In genomic region chr11:49243727-49244594, GRCm38 (mm10) we compare ENCODE assay signal across 8 mouse cellular contexts. TPM values are rescaled to one million over a fixed set of nuclear protein-coding genes. Genes with fewer than 3 reads are reported as not detected.
DNase-seq lines count a peak whose midpoint lies in the region; ATAC-seq and TF ChIP-seq lines count a peak whose summit lies in the region.

TSS of gene Mgat1 (plus strand) at chr11:49244191.

- no peaks in the 10 kb centered on the region for H3K9me3 ChIP-seq in CH12.LX (replicated peaks; ENCODE audit: low read length)
- no peaks in the 10 kb centered on the region for H3K9me3 ChIP-seq in forebrain, embryonic 11.5 days (ENCODE audit: control insufficient read depth, low read length)
- H3K9me3 ChIP-seq in heart, embryonic 16.5 days (replicated peaks; ENCODE audit: control insufficient read depth, low read length): no peaks in the 10 kb centered on the region
- no peaks in the 10 kb centered on the region for H3K9me3 ChIP-seq in liver, postnatal 0 days (ENCODE audit: low read length)
- H3K9me3 ChIP-seq in neural tube, embryonic 14.5 days (ENCODE audit: control insufficient read depth, low read length): no peaks in the 10 kb centered on the region

- dilution Hi-C loops in CH12.LX (cut with MboI; ENCODE audit: extremely low pct_ligation_motif_present, extremely low pct_unique_long_range_greater_than_20kb, low sequenced_read_pairs): no loop called here

- peak; percentile 96 for ATAC-seq in forebrain, embryonic 11.5 days (replicated peaks; ENCODE audit: low FRiP score)
- ATAC-seq in heart, embryonic 16.5 days (replicated peaks; ENCODE audit: extremely low read depth, insufficient read depth, low FRiP score): peak; percentile 93
- ATAC-seq in liver, postnatal 0 days: peak; percentile 88
- ATAC-seq in neural tube, embryonic 14.5 days (ENCODE audit: low read depth): peak; percentile 97

- H3K4me3 ChIP-seq in CH12.LX (replicated peaks in 1 of 3; ENCODE audit: low read depth in 2 of 3, low read length in 2 of 3, poor library complexity in 1 of 3): peak within 1 kb of the TSS; percentile 69 to 94 (median 72)
- H3K4me3 ChIP-seq in forebrain, embryonic 11.5 days (ENCODE audit: low read depth, low read length): peak within 1 kb of the TSS; percentile 49
- H3K4me3 ChIP-seq in heart, embryonic 16.5 days (ENCODE audit: low read length): peak within 1 kb of the TSS; percentile 56
- H3K4me3 ChIP-seq in liver, postnatal 0 days (ENCODE audit: low read depth, low read length): peak within 1 kb of the TSS; percentile 73
- peak within 1 kb of the TSS; percentile 62 for H3K4me3 ChIP-seq in neural tube, embryonic 14.5 days (ENCODE audit: low read depth, low read length)

- H3K4me1 ChIP-seq in CH12.LX (ENCODE audit: control insufficient read depth in 1 of 2, insufficient read depth in 2 of 2): peaks cover 8 to 59% of the 10 kb centered on the region in 2 experiments; a peak in 3 of 4 replicates
- H3K4me1 ChIP-seq in forebrain, embryonic 11.5 days (replicated peaks; ENCODE audit: control insufficient read depth, insufficient read depth, low read length): peaks cover 9% of the 10 kb centered on the region
- peaks cover 33% of the 10 kb centered on the region for H3K4me1 ChIP-seq in heart, embryonic 16.5 days (ENCODE audit: control insufficient read depth, insufficient read depth, low read length)
- peaks cover 57% of the 10 kb centered on the region for H3K4me1 ChIP-seq in liver, postnatal 0 days (ENCODE audit: insufficient read depth)
- H3K4me1 ChIP-seq in neural tube, embryonic 14.5 days (ENCODE audit: control insufficient read depth, insufficient read depth, low read length): peaks cover 3% of the 10 kb centered on the region; the same call in 1 of the 2 replicates

- peak within 1 kb of the TSS; percentile 50 for H3K9ac ChIP-seq in CH12.LX (ENCODE audit: insufficient read depth, low read depth)
- peak within 1 kb of the TSS; percentile 67 for H3K9ac ChIP-seq in forebrain, embryonic 11.5 days (ENCODE audit: low read length)
- H3K9ac ChIP-seq in heart, embryonic 16.5 days (ENCODE audit: low read length): peak within 1 kb of the TSS; percentile 58
- H3K9ac ChIP-seq in liver, postnatal 0 days (replicated peaks): peak within 1 kb of the TSS; percentile 71
- H3K9ac ChIP-seq in neural tube, embryonic 14.5 days (replicated peaks; ENCODE audit: low read depth, low read length): peak within 1 kb of the TSS; percentile 68

- no peak for TF ChIP-seq CTCF in CH12.LX (conservative IDR thresholded peaks at IDR 0.05 in 1 of 2, IDR thresholded peaks at IDR 0.05 in 1 of 2; ENCODE audit: low read depth in 2 of 2, low read length in 2 of 2)
- TF ChIP-seq CTCF in liver, postnatal 0 days (IDR thresholded peaks at IDR 0.05; ENCODE audit: low read depth): peak; percentile 62

- H3K36me3 ChIP-seq in CH12.LX (replicated peaks in 1 of 2; ENCODE audit: control insufficient read depth in 1 of 2, insufficient read depth in 1 of 2, low read length in 1 of 2): no peaks in the 10 kb centered on the region
- H3K36me3 ChIP-seq in forebrain, embryonic 11.5 days (ENCODE audit: control insufficient read depth, insufficient read depth, low read length): no peaks in the 10 kb centered on the region
- H3K36me3 ChIP-seq in heart, embryonic 16.5 days (ENCODE audit: control insufficient read depth, insufficient read depth): no peaks in the 10 kb centered on the region
- H3K36me3 ChIP-seq in liver, postnatal 0 days (replicated peaks; ENCODE audit: insufficient read depth, low read length): no peaks in the 10 kb centered on the region
- H3K36me3 ChIP-seq in neural tube, embryonic 14.5 days (ENCODE audit: control insufficient read depth, insufficient read depth, low read length): no peaks in the 10 kb centered on the region

- peak within 1 kb of the TSS; percentile 55 for H3K4me2 ChIP-seq in CH12.LX (ENCODE audit: insufficient read depth, low read depth, poor library complexity, severe bottlenecking)
- H3K4me2 ChIP-seq in forebrain, embryonic 11.5 days (ENCODE audit: low read depth, low read length, severe bottlenecking): peak within 1 kb of the TSS; percentile 60
- H3K4me2 ChIP-seq in heart, embryonic 16.5 days (ENCODE audit: low read depth, low read length): peak within 1 kb of the TSS; percentile 84
- peak within 1 kb of the TSS; percentile 95 for H3K4me2 ChIP-seq in liver, postnatal 0 days (ENCODE audit: low read depth, low read length)
- peak within 1 kb of the TSS; percentile 79 for H3K4me2 ChIP-seq in neural tube, embryonic 14.5 days (ENCODE audit: low read depth, low read length)

- H3K27me3 ChIP-seq in CH12.LX (replicated peaks): no peaks in the 10 kb centered on the region
- H3K27me3 ChIP-seq in forebrain, embryonic 11.5 days (ENCODE audit: control insufficient read depth, insufficient read depth, low read length): no peaks in the 10 kb centered on the region
- H3K27me3 ChIP-seq in heart, embryonic 16.5 days (ENCODE audit: control insufficient read depth, insufficient read depth, low read length): no peaks in the 10 kb centered on the region
- no peaks in the 10 kb centered on the region for H3K27me3 ChIP-seq in liver, postnatal 0 days (ENCODE audit: insufficient read depth, low read length)
- no peaks in the 10 kb centered on the region for H3K27me3 ChIP-seq in neural tube, embryonic 14.5 days (ENCODE audit: control insufficient read depth, insufficient read depth, low read length)

- no peak; the same call in 1 of the 2 replicates for TF ChIP-seq RAD21 in CH12.LX (IDR thresholded peaks at IDR 0.05; ENCODE audit: low read depth, low read length)

- peak; percentile 98 for DNase-seq in CH12.LX (ENCODE audit: extremely low read depth)
- DNase-seq in c-Kit-positive CD71-negative TER-119-negative erythroid progenitor cells, embryonic 14.5 days (ENCODE audit: low read depth): peak; percentile 85
- peak; percentile 98 for DNase-seq in forebrain, embryonic 11.5 days (ENCODE audit: low spot score)
- peak; percentile 97 for DNase-seq in kidney, postnatal 36 days
- DNase-seq in liver, postnatal 0 days: peak; percentile 95
- DNase-seq in testis, postnatal 10 days (ENCODE audit: low spot score): peak; percentile 97

- peak; percentile 53 for TF ChIP-seq POLR2A in CH12.LX (IDR thresholded peaks at IDR 0.05; ENCODE audit: low read depth, low read length)

- under 1% methylated on average over 54 of the region's 60 CpGs for WGBS in forebrain, embryonic 11.5 days
- WGBS in heart, embryonic 16.5 days: under 1% methylated on average over 60 of the region's 60 CpGs
- under 1% methylated on average over 58 of the region's 60 CpGs for WGBS in liver, postnatal 0 days (ENCODE audit: insufficient replicate concordance)
- WGBS in neural tube, embryonic 14.5 days: under 1% methylated on average over 56 of the region's 60 CpGs

- 0 out of 2 replicates have a peak, but pooled peaks have one; percentile 15 for TF ChIP-seq EP300 in CH12.LX (IDR thresholded peaks at IDR 0.05; ENCODE audit: low read length)
- TF ChIP-seq EP300 in liver, postnatal 0 days (IDR thresholded peaks at IDR 0.05; ENCODE audit: low read depth): 0 out of 2 replicates have a peak, but pooled peaks have one; percentile 6

- peak within 1 kb of the TSS; percentile 88 for H3K27ac ChIP-seq in CH12.LX (ENCODE audit: insufficient read depth, low read depth)
- H3K27ac ChIP-seq in forebrain, embryonic 11.5 days (ENCODE audit: low read depth, low read length): peak within 1 kb of the TSS; percentile 83
- H3K27ac ChIP-seq in heart, embryonic 16.5 days (ENCODE audit: low read length): peak within 1 kb of the TSS; percentile 82
- H3K27ac ChIP-seq in liver, postnatal 0 days (ENCODE audit: low read depth): peak within 1 kb of the TSS; percentile 98
- peak within 1 kb of the TSS; percentile 92 for H3K27ac ChIP-seq in neural tube, embryonic 14.5 days (ENCODE audit: low read depth, low read length)

- H3K79me2 ChIP-seq in CH12.LX (replicated peaks; ENCODE audit: control insufficient read depth, extremely low read depth, insufficient read depth, poor library complexity, severe bottlenecking): peaks cover 32% of the 10 kb centered on the region

- in situ Hi-C loops in CH12.LX (cut with MboI; ENCODE audit: low pct_ligation_motif_present, low pct_unique_long_range_greater_than_20kb, low sequenced_read_pairs): loop anchor here (5.0 kb wide), 1 partner anchor 372 kb away; the partner anchor contains the start of gene Irgm1

TF ChIP-seq in CH12.LX, 34 proteins besides CTCF, POLR2A, EP300 and RAD21 (continues in another document):
- no peak; the same call in 1 of the 2 replicates for TF ChIP-seq USF1 (IDR thresholded peaks at IDR 0.05; ENCODE audit: low read depth, low read length)
- 0 out of 2 replicates have a peak, but pooled peaks have one; percentile 12 for TF ChIP-seq MAX (IDR thresholded peaks at IDR 0.05; ENCODE audit: low read length)
- peak; percentile 83 for TF ChIP-seq HCFC1 (IDR thresholded peaks at IDR 0.05; ENCODE audit: low read depth, low read length)
- peak; percentile 76 for TF ChIP-seq ZMIZ1 (IDR thresholded peaks at IDR 0.05; ENCODE audit: low read depth, low read length)
- TF ChIP-seq JUND (conservative IDR thresholded peaks at IDR 0.05; ENCODE audit: low read depth, low read length): no peak
- TF ChIP-seq TCF12 (IDR thresholded peaks at IDR 0.05; ENCODE audit: low read depth, low read length): peak; percentile 61
- TF ChIP-seq ETS1 (conservative IDR thresholded peaks at IDR 0.05; ENCODE audit: low read depth, low read length): peak; percentile 39
- no peak; the same call in 1 of the 2 replicates for TF ChIP-seq GABPA (IDR thresholded peaks at IDR 0.05; ENCODE audit: insufficient replicate concordance, low read depth, low read length)
- no peak for TF ChIP-seq MEF2A (IDR thresholded peaks at IDR 0.05; ENCODE audit: borderline replicate concordance, low read depth, low read length)
- TF ChIP-seq POLR2AphosphoS2 (IDR thresholded peaks at IDR 0.05; ENCODE audit: low read depth, low read length): peak; percentile 56
- TF ChIP-seq MYC (IDR thresholded peaks at IDR 0.05; ENCODE audit: low read depth, low read length): peak; percentile 23; the same call in 1 of the 2 replicates
- peak; percentile 90 for TF ChIP-seq NRF1 (IDR thresholded peaks at IDR 0.05; ENCODE audit: low read depth, low read length)
- peak; percentile 69; the same call in 1 of the 2 replicates for TF ChIP-seq IRF4 (IDR thresholded peaks at IDR 0.05; ENCODE audit: low read depth, low read length)
- peak; percentile 88 for TF ChIP-seq ELF1 (IDR thresholded peaks at IDR 0.05; ENCODE audit: low read depth, low read length)
- TF ChIP-seq E2F4 (IDR thresholded peaks at IDR 0.05; ENCODE audit: insufficient replicate concordance, low read depth, low read length): 0 out of 2 replicates have a peak, but pooled peaks have one; percentile 50

RNA-seq across cellular contexts. Expression of gene Mgat1, which starts in this region (rescaled TPM):
- total RNA-seq in CH12.LX (2012; rRNA removed) (83.2 and 118 TPM in 2 replicates), CH12.LX (2014; rRNA removed) (63.2 and 67.7 TPM in 2 replicates)
- 80.9 and 90.5 TPM in 2 replicates for polyA plus RNA-seq in CH12.LX (2012; ENCODE audit: insufficient read length, low read depth)
- 34.6 and 37.2 TPM in 2 replicates for polyA plus RNA-seq in forebrain, embryonic 11.5 days (2014; fragmentation: Nextera tagmentation; extraction: Ambion mirVana)
- 57.4 and 61.4 TPM in 2 replicates for polyA plus RNA-seq in heart, embryonic 16.5 days (2015; fragmentation: Nextera tagmentation; extraction: Ambion mirVana)
- polyA plus RNA-seq in liver, postnatal 0 days (2015; fragmentation: Nextera tagmentation; extraction: Ambion mirVana): 56.3 and 58.2 TPM in 2 replicates
- 22.6 and 29.3 TPM in 2 replicates for polyA plus RNA-seq in neural tube, embryonic 14.5 days (2014; fragmentation: Nextera tagmentation; extraction: Ambion mirVana)

Comparison
In these comparisons a context has a peak if more than half of its experiments do, and no peak if none do; other contexts are left out.
1. Peak in every context shown above with its lines: DNase-seq, ATAC-seq, H3K4me3 ChIP-seq and H3K27ac ChIP-seq.